9 mouse cellular contexts compared by ENCODE assay signal in genomic region chr3:108554111-108554561, GRCm38 (mm10). TPM values are rescaled to one million over a fixed set of nuclear protein-coding genes. Genes with fewer than 3 reads are reported as not detected.
DNase-seq lines count a peak whose midpoint lies in the region; ATAC-seq and TF ChIP-seq lines count a peak whose summit lies in the region.
"Had no signal": no experiment of that assay in that cellular context is flagged by ENCODE, and none has a peak within 500 bp of the region (broad histone marks: within the 10 kb centered on the region; RNA-seq: fewer than 3 reads in every experiment).

No protein-coding gene starts in this region.

- peak overlapping the region; percentile 96 for H3K9ac ChIP-seq in heart, embryonic 11.5 days (ENCODE audit: low read depth, low read length)
- peak overlapping the region; percentile 88 for H3K9ac ChIP-seq in liver, embryonic 16.5 days (ENCODE audit: low read depth, low read length)

- TF ChIP-seq POLR2A in bone marrow macrophage, adult 2 months (IDR thresholded peaks at IDR 0.05; ENCODE audit: borderline replicate concordance, low read depth, low read length): no peak
- no peak for TF ChIP-seq POLR2A in small intestine, adult 2 months (IDR thresholded peaks at IDR 0.05; ENCODE audit: low read depth, low read length)

- H3K4me2 ChIP-seq in heart, embryonic 11.5 days: peak overlapping the region; percentile 84
- H3K4me2 ChIP-seq in liver, embryonic 16.5 days (ENCODE audit: low read depth, low read length): peak overlapping the region; percentile 79

- no peak for TF ChIP-seq CTCF in bone marrow macrophage, adult 2 months (IDR thresholded peaks at IDR 0.05; ENCODE audit: low read depth, low read length)
- no peak for TF ChIP-seq CTCF in small intestine, adult 2 months (IDR thresholded peaks at IDR 0.05; ENCODE audit: extremely low read depth, insufficient read length, insufficient replicate concordance, low read depth, low read length)

- H3K4me1 ChIP-seq in heart, embryonic 11.5 days (ENCODE audit: control insufficient read depth, insufficient read depth, low read length): no peaks in the 10 kb centered on the region
- no peaks in the 10 kb centered on the region for H3K4me1 ChIP-seq in bone marrow macrophage, adult 2 months (ENCODE audit: control insufficient read depth, insufficient read depth, low read length)
- H3K4me1 ChIP-seq in liver, embryonic 16.5 days (ENCODE audit: control insufficient read depth, low read depth, low read length): peaks cover 17% of the 10 kb centered on the region
- H3K4me1 ChIP-seq in small intestine, adult 2 months (ENCODE audit: control insufficient read depth, insufficient read depth, insufficient read length, low read length): no peaks in the 10 kb centered on the region

- peaks cover 12% of the 10 kb centered on the region; the same call in 1 of the 2 replicates for H3K36me3 ChIP-seq in heart, embryonic 11.5 days (ENCODE audit: control insufficient read depth, insufficient read depth, low read length)
- H3K36me3 ChIP-seq in liver, embryonic 16.5 days (ENCODE audit: control insufficient read depth, insufficient read depth): peaks cover 13% of the 10 kb centered on the region; the same call in 1 of the 2 replicates
- peaks cover 21% of the 10 kb centered on the region for H3K36me3 ChIP-seq in small intestine, adult 2 months (ENCODE audit: control insufficient read depth, insufficient read depth, low read length)

- H3K27me3 ChIP-seq in heart, embryonic 11.5 days (ENCODE audit: control insufficient read depth, insufficient read depth, low read length): no peaks in the 10 kb centered on the region
- no peaks in the 10 kb centered on the region for H3K27me3 ChIP-seq in liver, embryonic 16.5 days (ENCODE audit: control insufficient read depth, insufficient read depth, low read depth, low read length)
- no peaks in the 10 kb centered on the region for H3K27me3 ChIP-seq in small intestine, adult 2 months (ENCODE audit: control insufficient read depth, insufficient read depth, low read length)

- under 1% methylated on average over 42 of the region's 42 CpGs for WGBS in heart, embryonic 11.5 days (ENCODE audit: insufficient replicate concordance)
- under 1% methylated on average over 42 of the region's 42 CpGs for WGBS in liver, embryonic 16.5 days (ENCODE audit: insufficient replicate concordance)
- WGBS in small intestine, adult 2 months: under 1% methylated on average over 42 of the region's 42 CpGs

- H3K9me3 ChIP-seq in heart, embryonic 11.5 days (replicated peaks; ENCODE audit: control insufficient read depth, low read length): no peaks in the 10 kb centered on the region
- H3K9me3 ChIP-seq in liver, embryonic 16.5 days (replicated peaks; ENCODE audit: control insufficient read depth, low read length): no peaks in the 10 kb centered on the region

- peak; percentile 43; the same call in 1 of the 2 replicates for ATAC-seq in heart, embryonic 11.5 days (replicated peaks; ENCODE audit: insufficient number of reproducible peaks, low FRiP score, low TSS enrichment)
- peak; percentile 25 to 52 for ATAC-seq in hematopoietic stem cell, adult 5-6 weeks (replicated peaks in 1 of 2; ENCODE audit: insufficient read depth in 1 of 2, low FRiP score in 2 of 2, low TSS enrichment in 1 of 2, low read depth in 1 of 2, poor library complexity in 2 of 2, severe bottlenecking in 2 of 2)
- peak; percentile 66 for ATAC-seq in liver, embryonic 16.5 days (ENCODE audit: low read depth)

- peak overlapping the region; percentile 90 for H3K4me3 ChIP-seq in heart, embryonic 11.5 days (ENCODE audit: low read depth, low read length)
- H3K4me3 ChIP-seq in bone marrow macrophage, adult 2 months (ENCODE audit: insufficient read depth, low read length): peak overlapping the region; percentile 74
- H3K4me3 ChIP-seq in liver, embryonic 16.5 days (ENCODE audit: low read depth, low read length): peak overlapping the region; percentile 83
- peak overlapping the region; percentile 94 for H3K4me3 ChIP-seq in small intestine, adult 2 months (ENCODE audit: low read depth, low read length)

- H3K27ac ChIP-seq in heart, embryonic 11.5 days (ENCODE audit: low read depth, low read length): peak overlapping the region; percentile 84
- peak overlapping the region; percentile 51 for H3K27ac ChIP-seq in bone marrow macrophage, adult 2 months (ENCODE audit: insufficient read depth, low read depth, low read length)
- H3K27ac ChIP-seq in liver, embryonic 16.5 days (ENCODE audit: low read length): peak overlapping the region; percentile 88
- H3K27ac ChIP-seq in small intestine, adult 2 months (ENCODE audit: insufficient read depth, low read depth, low read length): peak overlapping the region; percentile 41

- DNase-seq in heart, postnatal 4 days: no peak
- peak; percentile 72 for DNase-seq in CD4-positive, CD25-positive, alpha-beta regulatory T cell, adult 2 months (ENCODE audit: low read depth, low spot score)
- DNase-seq in right cerebral cortex, postnatal 4 days: no peak

RNA-seq across cellular contexts. Expression of gene Tmem167b, which starts 8.1 kb away (rescaled TPM):
- polyA plus RNA-seq in heart, embryonic 11.5 days (2014; fragmentation: Nextera tagmentation; extraction: Ambion mirVana): 31.7 and 34.6 TPM in 2 replicates
- total RNA-seq in heart, postnatal 4 days (2021): 10 to 100 TPM; 32.4 to 34.7 TPM
- polyA plus RNA-seq in bone marrow macrophage, adult 2 months (2012; ENCODE audit: insufficient read depth, insufficient read length, missing spikeins): 31.7 and 36.5 TPM in 2 replicates
- total RNA-seq in hematopoietic stem cell, adult 5-6 weeks (2017): 47.4 and 56.6 TPM in 2 replicates
- polyA plus RNA-seq in liver, embryonic 16.5 days (2015; fragmentation: Nextera tagmentation; extraction: Ambion mirVana): 16.1 and 16.8 TPM in 2 replicates
- 1.4 and 2.9 TPM in 2 replicates for polyA plus RNA-seq in small intestine, adult 2 months (2012; rRNA removed)

RNA-seq across cellular contexts. Expression of gene Taf13, which starts 17.4 kb away (rescaled TPM):
- 25.4 and 31.8 TPM in 2 replicates for polyA plus RNA-seq in heart, embryonic 11.5 days (2014; fragmentation: Nextera tagmentation; extraction: Ambion mirVana)
- 10 to 100 TPM; 15.1 to 17.0 TPM for total RNA-seq in heart, postnatal 4 days (2021)
- 25.4 and 27.4 TPM in 2 replicates for polyA plus RNA-seq in bone marrow macrophage, adult 2 months (2012; ENCODE audit: insufficient read depth, insufficient read length, missing spikeins)
- total RNA-seq in hematopoietic stem cell, adult 5-6 weeks (2017): 24.3 and 36.0 TPM in 2 replicates
- polyA plus RNA-seq in liver, embryonic 16.5 days (2015; fragmentation: Nextera tagmentation; extraction: Ambion mirVana): 8.9 and 10.3 TPM in 2 replicates
- polyA plus RNA-seq in small intestine, adult 2 months (2012; rRNA removed): 0.06 and 0.51 TPM in 2 replicates

RNA-seq across cellular contexts. Expression of gene 5330417C22Rik, which starts 17.8 kb away (rescaled TPM):
- polyA plus RNA-seq in heart, embryonic 11.5 days (2014; fragmentation: Nextera tagmentation; extraction: Ambion mirVana): 0.59 and 0.63 TPM in 2 replicates
- under 1 TPM; 0.21 to 0.29 TPM for total RNA-seq in heart, postnatal 4 days (2021)
- polyA plus RNA-seq in bone marrow macrophage, adult 2 months (2012; ENCODE audit: insufficient read depth, insufficient read length, missing spikeins): not detected in 2 replicates
- total RNA-seq in hematopoietic stem cell, adult 5-6 weeks (2017): 0.30 and 1.3 TPM in 2 replicates
- polyA plus RNA-seq in liver, embryonic 16.5 days (2015; fragmentation: Nextera tagmentation; extraction: Ambion mirVana): 0.21 and 0.63 TPM in 2 replicates
- polyA plus RNA-seq in small intestine, adult 2 months (2012; rRNA removed): 15.2 and 19.4 TPM in 2 replicates
- total RNA-seq: neutrophil, adult 5-6 weeks had no signal

RNA-seq across cellular contexts. Expression of gene 1700013F07Rik, which starts 20.2 kb away (rescaled TPM):
- not detected in 2 replicates for polyA plus RNA-seq in heart, embryonic 11.5 days (2014; fragmentation: Nextera tagmentation; extraction: Ambion mirVana)
- total RNA-seq in heart, postnatal 4 days (2021): not detected
- polyA plus RNA-seq in bone marrow macrophage, adult 2 months (2012; ENCODE audit: insufficient read depth, insufficient read length, missing spikeins): not detected in 2 replicates
- total RNA-seq in hematopoietic stem cell, adult 5-6 weeks (2017): not detected in 2 replicates
- polyA plus RNA-seq in liver, embryonic 16.5 days (2015; fragmentation: Nextera tagmentation; extraction: Ambion mirVana): not detected in 2 replicates
- not detected in 2 replicates for polyA plus RNA-seq in small intestine, adult 2 months (2012; rRNA removed)
- total RNA-seq: neutrophil, adult 5-6 weeks had no signal

RNA-seq across cellular contexts. Expression of gene Wdr47, which starts 36.9 kb away (rescaled TPM):
- 7.5 and 8.9 TPM in 2 replicates for polyA plus RNA-seq in heart, embryonic 11.5 days (2014; fragmentation: Nextera tagmentation; extraction: Ambion mirVana)
- 1 to 10 TPM; 9.1 to 9.2 TPM for total RNA-seq in heart, postnatal 4 days (2021)
- polyA plus RNA-seq in bone marrow macrophage, adult 2 months (2012; ENCODE audit: insufficient read depth, insufficient read length, missing spikeins): 7.2 and 10.1 TPM in 2 replicates
- total RNA-seq in hematopoietic stem cell, adult 5-6 weeks (2017): 8.4 and 11.5 TPM in 2 replicates
- polyA plus RNA-seq in liver, embryonic 16.5 days (2015; fragmentation: Nextera tagmentation; extraction: Ambion mirVana): 1.4 and 1.9 TPM in 2 replicates
- polyA plus RNA-seq in small intestine, adult 2 months (2012; rRNA removed): 0.94 and 1.3 TPM in 2 replicates
